Mouse (Mus musculus): Measurements from ENCODE around the gene Cd59a. TPM values are rescaled to one million over a fixed set of nuclear protein-coding genes. Genes with fewer than 3 reads are reported as not detected.
A peak's percentile ranks its signal among the peaks of the same experiment; 100 is the strongest.

Gene Cd59a
- polyA plus RNA-seq, 1 experiment from 2014 or later: 29.2 TPM

DNA sequence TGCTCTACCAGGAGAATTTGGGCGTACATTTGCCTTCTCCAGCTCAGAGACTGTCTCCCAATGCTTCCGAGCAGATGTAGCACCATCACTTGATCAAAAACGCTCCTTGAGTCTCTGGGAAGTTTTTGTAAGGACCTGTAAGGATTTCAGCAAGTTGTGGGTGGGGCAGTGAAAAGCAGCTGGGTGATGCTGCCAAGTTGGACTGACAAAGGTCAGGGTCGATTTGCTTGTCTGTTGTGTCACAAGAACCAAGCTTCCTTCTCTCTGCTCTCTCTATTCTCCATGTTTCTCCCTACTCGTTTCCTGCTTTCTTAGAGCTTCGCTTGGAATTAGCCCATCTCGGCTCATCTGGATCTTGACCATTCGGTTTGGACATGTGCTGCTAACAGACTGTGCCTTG lies 46.5 kb downstream of the Cd59a start:
- Histone ChIP-seq H3K9me3 (ENCODE audit: control insufficient read depth, low read length) (no peaks in the 10 kb centered on the region), H3K27me3 (ENCODE audit: control insufficient read depth, insufficient read depth, low read length) (no peaks in the 10 kb centered on the region), H3K27ac (ENCODE audit: low read depth, low read length) (no peak overlapping the region), H3K4me3 (ENCODE audit: low read depth, low read length) (no peak overlapping the region), H3K4me2 (no peak overlapping the region), H3K36me3 (ENCODE audit: control insufficient read depth, insufficient read depth, low read length) (no peaks in the 10 kb centered on the region), H3K9ac (ENCODE audit: low read length) (no peak overlapping the region), H3K4me1 (ENCODE audit: control insufficient read depth, insufficient read depth, low read length) (no peaks in the 10 kb centered on the region)
- DNase-seq (ENCODE audit: low spot score, missing footprints) (peak; percentile 72), ATAC-seq (ENCODE audit: low FRiP score) (no peak)
- WGBS: 89% methylated on average over 8 of the region's 8 CpGs

DNA sequence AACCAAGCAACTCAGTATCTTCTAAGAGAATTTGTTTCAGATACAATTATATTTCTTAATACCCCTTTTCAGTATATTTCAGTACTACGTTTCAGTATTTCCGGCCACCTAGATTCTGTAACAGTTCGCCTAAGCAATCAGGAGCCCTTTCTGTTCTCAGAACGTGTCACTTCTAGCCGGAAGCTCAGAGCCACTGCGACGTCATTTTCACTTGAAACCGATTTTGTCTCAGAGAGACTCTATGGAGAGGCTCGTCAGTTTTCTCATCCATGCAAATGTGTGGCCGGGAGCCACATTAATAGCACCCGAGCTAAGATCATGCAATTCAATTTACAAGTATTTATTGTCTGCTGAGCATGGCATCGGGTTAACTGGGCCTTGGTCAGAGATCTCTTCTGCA lies 48.4 kb downstream of the Cd59a start:
- Histone ChIP-seq H3K4me2 (no peak overlapping the region), H3K4me1 (ENCODE audit: control insufficient read depth, insufficient read depth, low read length) (no peaks in the 10 kb centered on the region), H3K4me3 (ENCODE audit: low read depth, low read length) (no peak overlapping the region), H3K27ac (ENCODE audit: low read depth, low read length) (no peak overlapping the region), H3K9ac (ENCODE audit: low read length) (no peak overlapping the region), H3K36me3 (ENCODE audit: control insufficient read depth, insufficient read depth, low read length) (no peaks in the 10 kb centered on the region), H3K27me3 (ENCODE audit: control insufficient read depth, insufficient read depth, low read length) (no peaks in the 10 kb centered on the region), H3K9me3 (ENCODE audit: control insufficient read depth, low read length) (no peaks in the 10 kb centered on the region)
- ATAC-seq (ENCODE audit: low FRiP score) (no peak), DNase-seq (ENCODE audit: low spot score, missing footprints) (peak; percentile 12)
- 92% methylated on average over 12 of the region's 12 CpGs for WGBS

DNA sequence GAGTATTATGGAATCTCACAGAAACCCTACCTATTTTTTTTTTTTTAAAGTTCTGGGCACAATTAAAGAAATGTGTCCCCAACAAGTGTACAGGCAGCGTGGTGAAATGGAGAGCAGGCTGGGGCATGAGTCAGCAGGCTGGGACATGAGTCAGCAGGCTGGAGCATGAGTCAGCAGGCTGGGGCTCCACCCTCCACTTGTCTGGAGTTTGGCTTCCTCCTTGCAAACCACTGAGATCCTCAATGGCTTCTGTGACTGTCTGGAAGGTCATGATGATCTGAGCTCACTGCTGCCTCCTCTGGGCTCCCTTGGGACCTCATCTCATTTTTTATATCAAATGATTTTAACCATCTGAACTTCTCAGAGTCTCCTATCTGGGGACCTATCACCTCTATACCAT lies 50.4 kb downstream of the Cd59a start:
- peak; percentile 47 for DNase-seq (ENCODE audit: low spot score, missing footprints)

DNA sequence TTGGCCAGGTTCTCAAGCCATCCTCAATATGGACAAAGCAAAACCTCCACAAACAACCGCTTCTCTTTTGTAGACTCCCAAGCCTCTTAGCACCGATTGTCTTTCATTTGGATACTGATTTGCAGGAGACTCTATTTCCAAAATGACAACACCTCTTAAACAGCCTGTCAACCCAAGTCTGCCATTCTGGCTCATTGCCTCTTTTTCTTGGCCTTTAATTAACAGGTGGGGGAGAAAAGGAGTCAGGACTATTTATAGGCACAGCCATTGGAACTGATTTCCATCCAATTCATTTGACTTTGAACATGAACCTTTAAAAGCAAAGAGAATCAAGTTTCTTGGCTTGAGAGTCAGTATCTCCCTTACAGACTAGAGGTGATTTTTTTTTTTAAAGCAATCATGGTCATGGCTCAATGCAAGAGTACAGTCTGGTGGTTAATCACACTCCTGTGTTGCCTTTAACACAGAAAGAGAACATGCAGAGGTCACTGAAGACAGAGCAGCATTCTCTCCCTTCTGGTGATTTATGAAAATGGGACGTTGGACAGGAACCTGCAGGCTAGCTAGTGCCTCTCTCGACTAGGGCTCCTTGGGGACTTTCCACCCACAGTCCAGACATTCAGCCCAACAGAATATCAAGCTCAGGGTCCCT lies 52.4 kb downstream of the Cd59a start:
- Histone ChIP-seq H3K9me3 (ENCODE audit: control insufficient read depth, low read length) (no peaks in the 10 kb centered on the region), H3K4me3 (ENCODE audit: low read depth, low read length) (no peak overlapping the region), H3K4me2 (no peak overlapping the region), H3K4me1 (ENCODE audit: control insufficient read depth, insufficient read depth, low read length) (no peaks in the 10 kb centered on the region), H3K9ac (ENCODE audit: low read length) (no peak overlapping the region), H3K27ac (ENCODE audit: low read depth, low read length) (no peak overlapping the region), H3K27me3 (ENCODE audit: control insufficient read depth, insufficient read depth, low read length) (no peaks in the 10 kb centered on the region), H3K36me3 (ENCODE audit: control insufficient read depth, insufficient read depth, low read length) (no peaks in the 10 kb centered on the region)
- DNase-seq (ENCODE audit: low spot score, missing footprints) (peak; percentile 17), ATAC-seq (ENCODE audit: low FRiP score) (no peak)
- WGBS: 79% methylated on average over 4 of the region's 4 CpGs

More for the DNA sequence above, 50.4 kb downstream of the Cd59a start:
- H3K36me3 ChIP-seq (ENCODE audit: control insufficient read depth, insufficient read depth, low read length): no peaks in the 10 kb centered on the region
- H3K4me1 ChIP-seq (ENCODE audit: control insufficient read depth, insufficient read depth, low read length): no peaks in the 10 kb centered on the region
- no peaks in the 10 kb centered on the region for H3K9me3 ChIP-seq (ENCODE audit: control insufficient read depth, low read length)
- no peak overlapping the region for H3K4me2 ChIP-seq
- no peak overlapping the region for H3K9ac ChIP-seq (ENCODE audit: low read length)
- H3K27me3 ChIP-seq (ENCODE audit: control insufficient read depth, insufficient read depth, low read length): no peaks in the 10 kb centered on the region
- H3K27ac ChIP-seq (ENCODE audit: low read depth, low read length): no peak overlapping the region
- WGBS: 75% methylated on average over 1 of the region's 1 CpGs
- H3K4me3 ChIP-seq (ENCODE audit: low read depth, low read length): no peak overlapping the region
- ATAC-seq (ENCODE audit: low FRiP score): no peak

DNA sequence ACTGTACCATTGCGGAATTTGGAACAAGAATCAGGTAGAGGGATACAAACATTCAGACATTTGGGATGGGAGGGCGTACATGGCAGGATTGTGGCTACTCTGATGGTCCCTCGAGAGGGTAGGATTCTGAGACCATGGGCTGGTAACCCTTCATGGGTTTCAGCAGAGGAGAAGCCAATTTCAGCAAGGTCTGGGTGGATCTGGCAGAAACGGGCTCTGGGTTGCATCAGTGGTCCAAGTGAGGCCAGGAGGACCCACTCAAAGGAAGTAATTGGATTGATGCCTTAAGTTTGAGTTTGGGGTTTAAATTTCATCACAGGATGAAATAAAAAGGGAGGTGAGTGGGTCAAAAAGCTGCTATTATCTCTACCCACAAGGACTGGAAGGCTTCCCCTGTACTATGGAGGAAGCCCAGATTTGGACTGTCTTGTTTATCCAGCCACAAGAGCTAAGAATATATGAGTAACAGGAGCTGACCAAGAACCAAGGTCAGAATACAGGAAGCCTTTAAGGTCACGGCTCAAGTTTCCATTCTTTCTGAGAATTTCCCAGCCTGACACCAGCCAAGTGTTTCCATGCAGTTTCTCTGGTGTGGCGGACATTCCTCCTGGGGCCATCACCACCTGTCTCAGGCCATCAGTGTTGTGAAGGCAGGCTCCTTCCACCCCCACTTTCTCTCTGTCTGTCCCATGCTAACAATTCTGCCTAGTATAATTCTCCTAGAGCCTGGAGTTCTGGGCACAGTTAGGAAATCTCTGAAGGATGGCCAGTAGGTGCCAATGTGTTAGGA lies 55.2 kb downstream of the Cd59a start:
- H3K9me3 ChIP-seq (ENCODE audit: control insufficient read depth, low read length): no peaks in the 10 kb centered on the region
- H3K27ac ChIP-seq (ENCODE audit: low read depth, low read length): no peak overlapping the region
- no peak overlapping the region for H3K4me3 ChIP-seq (ENCODE audit: low read depth, low read length)
- 85% methylated on average over 6 of the region's 6 CpGs for WGBS
- ATAC-seq (ENCODE audit: low FRiP score): no peak
- no peak overlapping the region for H3K4me2 ChIP-seq
- no peaks in the 10 kb centered on the region for H3K27me3 ChIP-seq (ENCODE audit: control insufficient read depth, insufficient read depth, low read length)
- H3K4me1 ChIP-seq (ENCODE audit: control insufficient read depth, insufficient read depth, low read length): no peaks in the 10 kb centered on the region
- DNase-seq (ENCODE audit: low spot score, missing footprints): peak; percentile 59
- no peaks in the 10 kb centered on the region for H3K36me3 ChIP-seq (ENCODE audit: control insufficient read depth, insufficient read depth, low read length)
- H3K9ac ChIP-seq (ENCODE audit: low read length): no peak overlapping the region

DNA sequence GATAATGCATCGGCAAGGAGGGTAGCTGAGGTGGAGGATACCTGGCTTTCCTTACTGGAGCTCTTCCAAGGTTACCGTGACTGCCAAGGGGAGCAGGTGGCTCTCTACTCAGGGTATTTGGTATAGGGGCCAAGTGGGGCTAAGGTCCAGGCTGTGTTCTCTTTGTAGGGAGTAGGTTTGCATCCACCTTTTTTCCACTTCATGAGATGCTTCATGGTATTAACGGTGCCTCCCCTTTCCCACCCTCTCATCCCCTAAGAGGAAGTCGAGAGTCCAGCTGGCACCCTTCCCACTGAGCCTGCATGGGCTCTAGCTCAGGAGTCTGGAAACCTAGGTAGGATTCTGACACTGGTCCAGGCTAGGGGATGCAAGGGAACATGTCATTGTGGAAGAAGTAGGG lies 57.7 kb downstream of the Cd59a start:
- Histone ChIP-seq H3K36me3 (ENCODE audit: control insufficient read depth, insufficient read depth, low read length) (no peaks in the 10 kb centered on the region), H3K9ac (ENCODE audit: low read length) (no peak overlapping the region), H3K4me2 (no peak overlapping the region), H3K27ac (ENCODE audit: low read depth, low read length) (no peak overlapping the region), H3K4me1 (ENCODE audit: control insufficient read depth, insufficient read depth, low read length) (no peaks in the 10 kb centered on the region), H3K9me3 (ENCODE audit: control insufficient read depth, low read length) (no peaks in the 10 kb centered on the region), H3K27me3 (ENCODE audit: control insufficient read depth, insufficient read depth, low read length) (no peaks in the 10 kb centered on the region), H3K4me3 (ENCODE audit: low read depth, low read length) (no peak overlapping the region)
- no peak for ATAC-seq (ENCODE audit: low FRiP score)
- 92% methylated on average over 4 of the region's 4 CpGs for WGBS
- DNase-seq (ENCODE audit: low spot score, missing footprints): no peak

DNA sequence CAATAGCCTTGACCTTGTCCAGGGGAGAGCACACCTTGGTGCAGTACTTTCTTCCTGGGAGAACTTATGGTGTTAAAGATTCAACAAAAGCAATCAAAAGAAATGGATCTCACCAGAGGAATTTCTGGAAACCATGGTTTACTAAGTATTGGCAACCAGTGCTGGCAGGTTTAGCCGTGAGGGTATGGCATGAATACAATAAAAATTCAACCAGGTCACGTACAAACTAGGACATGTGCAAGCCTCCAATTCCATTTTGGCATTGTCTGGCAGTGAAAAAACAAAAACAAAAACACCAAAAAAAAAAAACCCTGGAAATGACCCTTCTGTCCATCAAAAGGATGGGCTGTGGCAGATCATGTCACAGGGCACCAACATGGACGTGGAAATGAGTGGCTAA lies 58.3 kb downstream of the Cd59a start:
- H3K27me3 ChIP-seq (ENCODE audit: control insufficient read depth, insufficient read depth, low read length): no peaks in the 10 kb centered on the region
- WGBS: 88% methylated on average over 3 of the region's 3 CpGs
- H3K9me3 ChIP-seq (ENCODE audit: control insufficient read depth, low read length): no peaks in the 10 kb centered on the region
- no peak overlapping the region for H3K4me2 ChIP-seq
- H3K27ac ChIP-seq (ENCODE audit: low read depth, low read length): no peak overlapping the region
- ATAC-seq (ENCODE audit: low FRiP score): no peak
- H3K9ac ChIP-seq (ENCODE audit: low read length): no peak overlapping the region
- H3K4me1 ChIP-seq (ENCODE audit: control insufficient read depth, insufficient read depth, low read length): no peaks in the 10 kb centered on the region
- DNase-seq (ENCODE audit: low spot score, missing footprints): no peak
- H3K36me3 ChIP-seq (ENCODE audit: control insufficient read depth, insufficient read depth, low read length): no peaks in the 10 kb centered on the region
- no peak overlapping the region for H3K4me3 ChIP-seq (ENCODE audit: low read depth, low read length)

DNA sequence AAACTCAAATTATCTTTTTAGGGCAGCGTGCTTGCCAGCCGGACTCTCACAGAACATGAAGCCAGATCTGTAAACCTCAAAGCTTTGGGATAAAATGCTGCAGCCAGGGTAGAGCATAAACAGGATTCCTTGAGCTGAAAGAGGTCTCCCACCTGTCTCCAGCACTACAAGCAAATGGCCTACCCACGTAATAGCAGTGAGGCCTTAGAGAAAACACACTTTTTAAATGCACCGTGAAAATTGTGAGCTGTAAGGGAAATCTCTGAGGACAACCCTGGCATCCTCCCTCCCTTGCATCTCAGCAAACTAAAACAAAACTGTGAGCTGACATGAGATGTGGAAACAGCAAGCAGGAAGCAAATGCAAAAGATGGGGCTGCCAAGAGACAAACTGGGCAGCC lies 62.2 kb downstream of the Cd59a start:
- no peak for ATAC-seq (ENCODE audit: low FRiP score)
- Histone ChIP-seq H3K4me2 (no peak overlapping the region), H3K4me3 (ENCODE audit: low read depth, low read length) (no peak overlapping the region), H3K4me1 (ENCODE audit: control insufficient read depth, insufficient read depth, low read length) (no peaks in the 10 kb centered on the region), H3K9ac (ENCODE audit: low read length) (no peak overlapping the region), H3K36me3 (ENCODE audit: control insufficient read depth, insufficient read depth, low read length) (no peaks in the 10 kb centered on the region), H3K27me3 (ENCODE audit: control insufficient read depth, insufficient read depth, low read length) (no peaks in the 10 kb centered on the region), H3K9me3 (ENCODE audit: control insufficient read depth, low read length) (no peaks in the 10 kb centered on the region), H3K27ac (ENCODE audit: low read depth, low read length) (no peak overlapping the region)
- DNase-seq (ENCODE audit: low spot score, missing footprints): peak; percentile 6
- 83% methylated on average over 4 of the region's 4 CpGs for WGBS

DNA sequence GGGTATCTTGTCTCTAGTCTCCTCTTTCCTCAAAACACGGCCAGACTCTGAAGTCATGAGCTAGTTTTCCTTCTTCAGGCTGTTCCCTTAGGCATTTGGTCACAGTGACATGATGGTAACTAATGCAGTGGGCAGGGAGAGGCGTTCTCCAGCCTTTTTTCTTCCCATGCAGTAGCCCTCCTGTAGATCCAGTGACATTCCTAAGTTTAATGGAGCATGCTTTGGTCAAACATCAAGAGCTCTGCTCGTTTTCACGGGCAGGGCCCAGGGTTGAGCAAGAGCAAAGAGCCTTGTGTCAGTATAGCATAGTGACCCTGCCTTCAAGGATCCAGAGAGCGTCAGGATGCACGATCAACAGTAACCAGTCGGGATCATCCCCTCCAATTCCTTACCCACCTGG lies 67.8 kb downstream of the Cd59a start:
- no peak overlapping the region for H3K27ac ChIP-seq (ENCODE audit: low read depth, low read length)
- WGBS: 85% methylated on average over 7 of the region's 7 CpGs

More for the DNA sequence above, 67.8 kb downstream of the Cd59a start:
- H3K9ac ChIP-seq (ENCODE audit: low read length): no peak overlapping the region
- H3K9me3 ChIP-seq (ENCODE audit: control insufficient read depth, low read length): no peaks in the 10 kb centered on the region
- H3K36me3 ChIP-seq (ENCODE audit: control insufficient read depth, insufficient read depth, low read length): no peaks in the 10 kb centered on the region
- H3K4me1 ChIP-seq (ENCODE audit: control insufficient read depth, insufficient read depth, low read length): peaks cover 5% of the 10 kb centered on the region; the same call in 1 of the 2 replicates
- no peak overlapping the region for H3K4me2 ChIP-seq
- H3K4me3 ChIP-seq (ENCODE audit: low read depth, low read length): no peak overlapping the region
- no peak for ATAC-seq (ENCODE audit: low FRiP score)
- no peak for DNase-seq (ENCODE audit: low spot score, missing footprints)
- no peaks in the 10 kb centered on the region for H3K27me3 ChIP-seq (ENCODE audit: control insufficient read depth, insufficient read depth, low read length)
